In genomic region chr6:71673166-71673565, GRCm38 (mm10) we compare ENCODE assay signal across 9 mouse cellular contexts. TPM values are rescaled to one million over a fixed set of nuclear protein-coding genes. Genes with fewer than 3 reads are reported as not detected.
DNase-seq lines count a peak whose midpoint lies in the region; ATAC-seq and TF ChIP-seq lines count a peak whose summit lies in the region.
"Had no signal": no experiment of that assay in that cellular context is flagged by ENCODE, and none has a peak within 500 bp of the region (broad histone marks: within the 10 kb centered on the region; RNA-seq: fewer than 3 reads in every experiment).

No protein-coding gene starts in this region.

- no peak overlapping the region for H3K27ac ChIP-seq in hindbrain, postnatal 0 days
- no peak overlapping the region for H3K27ac ChIP-seq in hindbrain, embryonic 12.5 days
- H3K27ac ChIP-seq in neural tube, embryonic 15.5 days (replicated peaks), result no peak overlapping the region
- H3K27ac ChIP-seq in hindbrain, embryonic 14.5 days, result no peak overlapping the region
- H3K27ac ChIP-seq: forebrain, embryonic 15.5 days had no signal

- no peak for ATAC-seq in hindbrain, postnatal 0 days
- ATAC-seq in hindbrain, embryonic 12.5 days (ENCODE audit: low FRiP score), result no peak
- no peak for ATAC-seq in neural tube, embryonic 15.5 days (ENCODE audit: low FRiP score)
- ATAC-seq in hindbrain, embryonic 14.5 days (ENCODE audit: low FRiP score), result no peak
- ATAC-seq: forebrain, embryonic 15.5 days had no signal

- DNase-seq in hindbrain, postnatal 0 days (ENCODE audit: low spot score), result no peak
- DNase-seq in CD8-positive naive resting alpha-beta T cell, adult 2 months (ENCODE audit: low read depth in 2 of 2, low spot score in 2 of 2), result peak; percentile 6 to 42
- DNase-seq in adrenal gland, postnatal 25 days, result peak; percentile 52
- peak; percentile 18 for DNase-seq in lung, postnatal 10 days
- DNase-seq in hindbrain, embryonic 14.5 days (ENCODE audit: low spot score), result no peak
- DNase-seq in left cerebral cortex, adult 11 months (ENCODE audit: low spot score), result no peak

- no peak overlapping the region for H3K4me2 ChIP-seq in hindbrain, postnatal 0 days (ENCODE audit: low read depth, low read length)
- H3K4me2 ChIP-seq in hindbrain, embryonic 12.5 days (replicated peaks), result no peak overlapping the region
- H3K4me2 ChIP-seq in neural tube, embryonic 15.5 days, result no peak overlapping the region
- H3K4me2 ChIP-seq in hindbrain, embryonic 14.5 days (replicated peaks), result no peak overlapping the region
- H3K4me2 ChIP-seq: forebrain, embryonic 15.5 days had no signal

- 71% methylated on average over 2 of the region's 2 CpGs for WGBS in hindbrain, postnatal 0 days
- WGBS in hindbrain, embryonic 12.5 days, result 68% methylated on average over 2 of the region's 2 CpGs
- 67% methylated on average over 2 of the region's 2 CpGs for WGBS in neural tube, embryonic 15.5 days
- WGBS in hindbrain, embryonic 14.5 days, result 72% methylated on average over 2 of the region's 2 CpGs

- H3K4me3 ChIP-seq in hindbrain, postnatal 0 days (ENCODE audit: low read length), result no peak overlapping the region
- H3K4me3 ChIP-seq in hindbrain, embryonic 12.5 days, result no peak overlapping the region
- H3K4me3 ChIP-seq in neural tube, embryonic 15.5 days (replicated peaks), result no peak overlapping the region
- no peak overlapping the region for H3K4me3 ChIP-seq in hindbrain, embryonic 14.5 days (replicated peaks; ENCODE audit: low read length)
- H3K4me3 ChIP-seq: forebrain, embryonic 15.5 days had no signal

- H3K9me3 ChIP-seq in hindbrain, postnatal 0 days (ENCODE audit: low read length), result 0 out of 2 replicates have a peak, but pooled peaks cover 2% of the 10 kb centered on the region
- no peaks in the 10 kb centered on the region for H3K9me3 ChIP-seq in hindbrain, embryonic 12.5 days (replicated peaks)
- peaks cover 3% of the 10 kb centered on the region; the same call in 1 of the 2 replicates for H3K9me3 ChIP-seq in neural tube, embryonic 15.5 days (replicated peaks)
- H3K9me3 ChIP-seq in hindbrain, embryonic 14.5 days (ENCODE audit: control insufficient read depth, low read length), result no peaks in the 10 kb centered on the region

- no peaks in the 10 kb centered on the region for H3K27me3 ChIP-seq in hindbrain, postnatal 0 days (ENCODE audit: insufficient read depth, low read length)
- no peaks in the 10 kb centered on the region for H3K27me3 ChIP-seq in hindbrain, embryonic 12.5 days
- no peaks in the 10 kb centered on the region for H3K27me3 ChIP-seq in neural tube, embryonic 15.5 days (replicated peaks)
- no peaks in the 10 kb centered on the region for H3K27me3 ChIP-seq in hindbrain, embryonic 14.5 days (ENCODE audit: control insufficient read depth, insufficient read depth, low read length)
- H3K27me3 ChIP-seq: forebrain, embryonic 15.5 days had no signal

- no peak overlapping the region for H3K9ac ChIP-seq in hindbrain, postnatal 0 days (replicated peaks; ENCODE audit: low read length)
- H3K9ac ChIP-seq in hindbrain, embryonic 12.5 days, result no peak overlapping the region
- no peak overlapping the region for H3K9ac ChIP-seq in neural tube, embryonic 15.5 days (replicated peaks)
- H3K9ac ChIP-seq in hindbrain, embryonic 14.5 days, result no peak overlapping the region
- H3K9ac ChIP-seq: forebrain, embryonic 15.5 days had no signal

- no peaks in the 10 kb centered on the region for H3K36me3 ChIP-seq in hindbrain, postnatal 0 days (ENCODE audit: insufficient read depth, low read length)
- H3K36me3 ChIP-seq in hindbrain, embryonic 12.5 days, result no peaks in the 10 kb centered on the region
- H3K36me3 ChIP-seq in neural tube, embryonic 15.5 days, result no peaks in the 10 kb centered on the region
- H3K36me3 ChIP-seq in hindbrain, embryonic 14.5 days (replicated peaks; ENCODE audit: control insufficient read depth, insufficient read depth), result no peaks in the 10 kb centered on the region
- H3K36me3 ChIP-seq: forebrain, embryonic 15.5 days had no signal

- TF ChIP-seq CTCF in hindbrain, postnatal 0 days (IDR thresholded peaks at IDR 0.05; ENCODE audit: low read depth), result peak; percentile 16; the same call in 1 of the 2 replicates

- H3K4me1 ChIP-seq in hindbrain, postnatal 0 days (ENCODE audit: insufficient read depth, low read length), result no peaks in the 10 kb centered on the region
- no peaks in the 10 kb centered on the region for H3K4me1 ChIP-seq in hindbrain, embryonic 12.5 days
- H3K4me1 ChIP-seq in neural tube, embryonic 15.5 days, result no peaks in the 10 kb centered on the region
- no peaks in the 10 kb centered on the region for H3K4me1 ChIP-seq in hindbrain, embryonic 14.5 days (replicated peaks; ENCODE audit: control insufficient read depth, insufficient read depth, low read length)
- H3K4me1 ChIP-seq: forebrain, embryonic 15.5 days had no signal

RNA-seq across cellular contexts. Expression of gene Reep1, which starts 34.2 kb away (rescaled TPM):
- total RNA-seq in hindbrain, postnatal 0 days (2014; rRNA removed), result 319 and 369 TPM in 2 replicates
- 188 and 213 TPM in 2 replicates for polyA plus RNA-seq in hindbrain, postnatal 0 days (2015; fragmentation: Nextera tagmentation; extraction: Ambion mirVana)
- 122 and 126 TPM in 2 replicates for polyA plus RNA-seq in hindbrain, embryonic 12.5 days (2016; fragmentation: Nextera tagmentation; extraction: Ambion mirVana)
- 5.6 and 7.6 TPM in 2 replicates for total RNA-seq in adrenal gland, postnatal 25 days (2021)
- 255 and 285 TPM in 2 replicates for polyA plus RNA-seq in neural tube, embryonic 15.5 days (2015; fragmentation: Nextera tagmentation; extraction: Ambion mirVana)
- polyA plus RNA-seq in hindbrain, embryonic 14.5 days (2014; fragmentation: Nextera tagmentation; extraction: Ambion mirVana), result 326 and 374 TPM in 2 replicates

RNA-seq across cellular contexts. Expression of gene Kdm3a, which starts 40.4 kb away (rescaled TPM):
- total RNA-seq in hindbrain, postnatal 0 days (2014; rRNA removed), result 24.9 and 26.3 TPM in 2 replicates
- 17.9 and 21.8 TPM in 2 replicates for polyA plus RNA-seq in hindbrain, postnatal 0 days (2015; fragmentation: Nextera tagmentation; extraction: Ambion mirVana)
- 87.1 and 91.0 TPM in 2 replicates for polyA plus RNA-seq in hindbrain, embryonic 12.5 days (2016; fragmentation: Nextera tagmentation; extraction: Ambion mirVana)
- 38.3 and 44.2 TPM in 2 replicates for total RNA-seq in adrenal gland, postnatal 25 days (2021)
- 28.3 and 32.4 TPM in 2 replicates for polyA plus RNA-seq in neural tube, embryonic 15.5 days (2015; fragmentation: Nextera tagmentation; extraction: Ambion mirVana)
- polyA plus RNA-seq in hindbrain, embryonic 14.5 days (2014; fragmentation: Nextera tagmentation; extraction: Ambion mirVana), result 30.1 and 32.1 TPM in 2 replicates

Comparison
In these comparisons a context has a peak if more than half of its experiments do, and no peak if none do; other contexts are left out.
1. DNase-seq: peak in CD8-positive naive resting alpha-beta T cell, adult 2 months (2 of 2), adrenal gland, postnatal 25 days (single experiment) and lung, postnatal 10 days (single experiment); none in hindbrain, postnatal 0 days (single experiment), hindbrain, embryonic 14.5 days (single experiment) and left cerebral cortex, adult 11 months (single experiment).